Mouse (Mus musculus) cortical plate, adult 2 months (tissue): Measurements from ENCODE around the gene Psen2.

Source experiments
- CTCF ChIP-seq: fragments of 200-500 bp; IDR thresholded peaks from 2 replicates; pipeline ENCODE4 v1.5.1; 2011; ENCODE audit warnings: mild to moderate bottlenecking, control low read depth, low read length; ENCODE audit not compliant: insufficient read depth; ENCODE audit errors: extremely low read depth
- POLR2A ChIP-seq: fragments of 200-500 bp; IDR thresholded peaks from 2 replicates; pipeline ENCODE4 v1.6.1; 2011; ENCODE audit warnings: mild to moderate bottlenecking, low read length, control low read depth; ENCODE audit not compliant: insufficient read depth; ENCODE audit errors: extremely low read depth

GRCm38 (mm10) chr1:180230580-180230979, 32.7 kb downstream of the Psen2 start:
- TF ChIP-seq CTCF, result peak; percentile 53
- no peak for TF ChIP-seq POLR2A
